In genomic region chr9:61812315-61812714, GRCm38 (mm10) we compare ENCODE assay signal across 21 mouse cellular contexts.
DNase-seq lines count a peak whose midpoint lies in the region; ATAC-seq and TF ChIP-seq lines count a peak whose summit lies in the region.
"Had no signal": no experiment of that assay in that cellular context is flagged by ENCODE, and none has a peak within 500 bp of the region (broad histone marks: within the 10 kb centered on the region; RNA-seq: fewer than 3 reads in every experiment).

No protein-coding gene starts in this region.

- no peak overlapping the region for H3K4me3 ChIP-seq in lung, postnatal 0 days (ENCODE audit: low read depth, low read length)
- no peak overlapping the region for H3K4me3 ChIP-seq in liver, embryonic 14.5 days (ENCODE audit: insufficient read depth in 1 of 2, low read depth in 2 of 2, low read length in 2 of 2)
- H3K4me3 ChIP-seq in stomach, embryonic 16.5 days (replicated peaks; ENCODE audit: low read length): no peak overlapping the region
- H3K4me3 ChIP-seq: embryonic facial prominence, embryonic 15.5 days; forebrain, embryonic 15.5 days; hindbrain, embryonic 15.5 days had no signal

- no peak overlapping the region for H3K27ac ChIP-seq in lung, postnatal 0 days (ENCODE audit: low read length)
- H3K27ac ChIP-seq in liver, embryonic 14.5 days: no peak overlapping the region
- peak overlapping the region; percentile 31; the same call in 1 of the 2 replicates for H3K27ac ChIP-seq in stomach, embryonic 16.5 days (ENCODE audit: low read length)
- H3K27ac ChIP-seq: embryonic facial prominence, embryonic 15.5 days; forebrain, embryonic 15.5 days; hindbrain, embryonic 15.5 days; kidney, postnatal 0 days had no signal

- WGBS in lung, postnatal 0 days: 70% methylated on average over 9 of the region's 9 CpGs
- WGBS in liver, embryonic 14.5 days (ENCODE audit: insufficient replicate concordance): 66% methylated on average over 9 of the region's 9 CpGs
- WGBS in stomach, embryonic 16.5 days: 67% methylated on average over 9 of the region's 9 CpGs

- H3K9me3 ChIP-seq in lung, postnatal 0 days (ENCODE audit: low read length): no peaks in the 10 kb centered on the region
- H3K9me3 ChIP-seq in liver, embryonic 14.5 days (ENCODE audit: control insufficient read depth, low read length): no peaks in the 10 kb centered on the region
- H3K9me3 ChIP-seq in stomach, embryonic 16.5 days (replicated peaks; ENCODE audit: control insufficient read depth, low read length): no peaks in the 10 kb centered on the region
- H3K9me3 ChIP-seq: embryonic facial prominence, embryonic 15.5 days; forebrain, embryonic 15.5 days; hindbrain, embryonic 15.5 days had no signal

- H3K36me3 ChIP-seq in lung, postnatal 0 days (ENCODE audit: insufficient read depth, low read length): no peaks in the 10 kb centered on the region
- no peaks in the 10 kb centered on the region for H3K36me3 ChIP-seq in liver, embryonic 14.5 days (replicated peaks; ENCODE audit: control insufficient read depth, insufficient read depth, low read depth)
- H3K36me3 ChIP-seq in stomach, embryonic 16.5 days (ENCODE audit: control insufficient read depth, insufficient read depth, low read length): no peaks in the 10 kb centered on the region
- H3K36me3 ChIP-seq: embryonic facial prominence, embryonic 15.5 days; forebrain, embryonic 15.5 days; hindbrain, embryonic 15.5 days had no signal

- peak; percentile 17 to 20 for DNase-seq in kidney, adult 8-10 months
- no peak for DNase-seq in kidney, adult 11 months
- DNase-seq in lung, postnatal 0 days (ENCODE audit: low spot score): peak; percentile 54
- DNase-seq in lung, postnatal 14 days: no peak
- peak in 2 of 3 experiments; percentile 6 to 15 for DNase-seq in liver, embryonic 14.5 days (ENCODE audit: low read depth in 3 of 3, low spot score in 3 of 3)
- no peak for DNase-seq in c-Kit-positive CD71-positive TER-119-positive erythroid progenitor cells, embryonic 14.5 days (ENCODE audit: low spot score)
- DNase-seq: adrenal gland, postnatal 25 days; cerebellum, adult 9-10 months; gastrocnemius, postnatal 10 days; heart, adult 11 months; midbrain, embryonic 14.5 days; spleen, adult 18-20 months; thymus, adult 18-20 months; thymus, postnatal 4 days had no signal

- TF ChIP-seq EP300 in lung, postnatal 0 days (IDR thresholded peaks at IDR 0.05): no peak
- no peak for TF ChIP-seq EP300 in liver, embryonic 14.5 days (IDR thresholded peaks at IDR 0.05; ENCODE audit: low read depth)

- TF ChIP-seq CTCF in lung, postnatal 0 days (IDR thresholded peaks at IDR 0.05): no peak
- no peak for TF ChIP-seq CTCF in liver, embryonic 14.5 days (IDR thresholded peaks at IDR 0.05; ENCODE audit: low read depth)

- H3K27me3 ChIP-seq in lung, postnatal 0 days (replicated peaks; ENCODE audit: insufficient read depth, low read length): 0 out of 2 replicates have a peak, but pooled peaks cover 4% of the 10 kb centered on the region
- H3K27me3 ChIP-seq in liver, embryonic 14.5 days (ENCODE audit: control insufficient read depth, insufficient read depth, low read length): no peaks in the 10 kb centered on the region
- no peaks in the 10 kb centered on the region for H3K27me3 ChIP-seq in stomach, embryonic 16.5 days (ENCODE audit: control insufficient read depth, insufficient read depth, low read length)
- H3K27me3 ChIP-seq: embryonic facial prominence, embryonic 15.5 days; forebrain, embryonic 15.5 days; hindbrain, embryonic 15.5 days had no signal

- no peak overlapping the region for H3K9ac ChIP-seq in lung, postnatal 0 days (replicated peaks; ENCODE audit: low read depth)
- H3K9ac ChIP-seq in liver, embryonic 14.5 days (replicated peaks): no peak overlapping the region
- no peak overlapping the region for H3K9ac ChIP-seq in stomach, embryonic 16.5 days (ENCODE audit: low read length)
- H3K9ac ChIP-seq: embryonic facial prominence, embryonic 15.5 days; forebrain, embryonic 15.5 days; hindbrain, embryonic 15.5 days had no signal

- no peaks in the 10 kb centered on the region; the same call in 1 of the 2 replicates for H3K4me1 ChIP-seq in lung, postnatal 0 days (ENCODE audit: insufficient read depth, low read depth, low read length)
- peaks cover 0 to 9% of the 10 kb centered on the region in 2 experiments; a peak in 2 of 4 replicates for H3K4me1 ChIP-seq in liver, embryonic 14.5 days (replicated peaks; ENCODE audit: control insufficient read depth in 2 of 2, insufficient read depth in 2 of 2, low read length in 1 of 2)
- peaks cover 8% of the 10 kb centered on the region; the same call in 1 of the 2 replicates for H3K4me1 ChIP-seq in stomach, embryonic 16.5 days (ENCODE audit: control insufficient read depth, insufficient read depth, low read length)
- H3K4me1 ChIP-seq: forebrain, embryonic 15.5 days; hindbrain, embryonic 15.5 days had no signal

- ATAC-seq in lung, postnatal 0 days: no peak
- ATAC-seq in liver, embryonic 14.5 days (ENCODE audit: insufficient read depth): peak; percentile 35; the same call in 1 of the 2 replicates
- peak; percentile 57 for ATAC-seq in stomach, embryonic 16.5 days (ENCODE audit: insufficient read depth, low FRiP score)
- ATAC-seq in granulocyte monocyte progenitor cell, adult 5-6 weeks (replicated peaks; ENCODE audit: poor library complexity, severe bottlenecking): no peak
- ATAC-seq: forebrain, embryonic 15.5 days had no signal

- H3K4me2 ChIP-seq in lung, postnatal 0 days (replicated peaks; ENCODE audit: low read depth, low read length): no peak overlapping the region
- H3K4me2 ChIP-seq in liver, embryonic 14.5 days (ENCODE audit: low read depth): no peak overlapping the region
- no peak overlapping the region for H3K4me2 ChIP-seq in stomach, embryonic 16.5 days (ENCODE audit: low read depth, low read length)
- H3K4me2 ChIP-seq: embryonic facial prominence, embryonic 15.5 days; forebrain, embryonic 15.5 days; heart, embryonic 11.5 days; hindbrain, embryonic 15.5 days had no signal

Comparison
In these comparisons a context has a peak if more than half of its experiments do, and no peak if none do; other contexts are left out.
1. DNase-seq: peak in kidney, adult 8-10 months (2 of 2), lung, postnatal 0 days (single experiment) and liver, embryonic 14.5 days (2 of 3); none in kidney, adult 11 months (single experiment), lung, postnatal 14 days (single experiment) and c-Kit-positive CD71-positive TER-119-positive erythroid progenitor cells, embryonic 14.5 days (single experiment).
2. ATAC-seq: peak in liver, embryonic 14.5 days (single experiment) and stomach, embryonic 16.5 days (single experiment); none in lung, postnatal 0 days (single experiment) and granulocyte monocyte progenitor cell, adult 5-6 weeks (single experiment).